Mouse (Mus musculus) embryonic facial prominence, embryonic 15.5 days (tissue): ENCODE results near the gene Usp1. TPM values are rescaled to one million over a fixed set of nuclear protein-coding genes. Genes with fewer than 3 reads are reported as not detected.

Experiments
- ATAC-seq: fragments of 200-750 bp; cut with Nextera tagmentation; 2 replicates; pipeline ENCODE4 v1.8.0; 2017; ENCODE audit warnings: low read depth, moderate TSS enrichment; ENCODE audit not compliant: insufficient number of reproducible peaks, low FRiP score, low TSS enrichment
- H3K27ac ChIP-seq: fragments of 300-500 bp; sonication (generic); replicated peaks from 2 replicates; pipeline ENCODE4 v1.5.1; 2015; ENCODE audit warnings: mild to moderate bottlenecking, inconsistent platforms
- H3K27me3 ChIP-seq: fragments of 300-500 bp; sonication (generic); 2 replicates; pipeline ENCODE4 v1.6.1; 2015; ENCODE audit warnings: inconsistent platforms
- H3K36me3 ChIP-seq: fragments of 300-500 bp; sonication (generic); 2 replicates; pipeline ENCODE4 v1.6.1; 2015; ENCODE audit warnings: mild to moderate bottlenecking, inconsistent platforms
- H3K4me1 ChIP-seq: fragments of 300-500 bp; sonication (generic); 2 replicates; pipeline ENCODE4 v1.6.1; 2015; ENCODE audit warnings: inconsistent platforms
- H3K4me2 ChIP-seq: fragments of 300-500 bp; sonication (generic); replicated peaks from 2 replicates; pipeline ENCODE4 v1.6.1; 2015; ENCODE audit warnings: mild to moderate bottlenecking, inconsistent platforms
- H3K4me3 ChIP-seq: fragments of 300-500 bp; sonication (generic); replicated peaks from 2 replicates; pipeline ENCODE4 v1.5.1; 2015; ENCODE audit warnings: mild to moderate bottlenecking, inconsistent platforms
- H3K9ac ChIP-seq: fragments of 300-500 bp; sonication (generic); 2 replicates; pipeline ENCODE4 v1.6.1; 2015; ENCODE audit warnings: inconsistent platforms
- H3K9me3 ChIP-seq: fragments of 300-500 bp; sonication (generic); replicated peaks from 2 replicates; pipeline ENCODE4 v1.6.1; 2016; ENCODE audit warnings: inconsistent platforms
- WGBS: fragments of 180-500 bp; shearing (Covaris S2); methylation state at CpG from one replicate; pipeline ENCODE4 v1.1.7; 2015; 5-methylcytosine and 5-hydroxymethylcytosine counted together
- polyA plus RNA-seq: library from polyadenylated mRNA; unstranded; fragments of >200 nt; fragmentation: Nextera tagmentation; extraction: Ambion mirVana; gene quantifications from 2 replicates; pipeline ENCODE4 v1.2.1, GENCODE M21; 2015

The Usp1 gene
- polyA plus RNA-seq, 1 experiment from 2014 or later, result 78.7 TPM

- ATAC-seq, result no peak
- Histone ChIP-seq H3K4me1 (no peaks in the 10 kb centered on the region), H3K4me3 (no peak overlapping the region), H3K9ac (no peak overlapping the region), H3K27me3 (no peaks in the 10 kb centered on the region), H3K36me3 (peaks cover 34% of the 10 kb centered on the region), H3K27ac (no peak overlapping the region), H3K4me2 (no peak overlapping the region), H3K9me3 (no peaks in the 10 kb centered on the region)
- WGBS, result 55% methylated on average over 8 of the region's 8 CpGs
Observed at GRCm38 (mm10) chr4:98984701-98985100, 61.1 kb downstream of the Usp1 start.

Other genes starting within 250 kb of the Usp1 start
- gene L1td1, start 197.1 kb upstream of the Usp1 start, polyA plus RNA-seq, result 0.07 TPM in 1 of 2 replicates, not detected in the other
- gene Kank4, start 106.3 kb upstream of the Usp1 start, polyA plus RNA-seq, result 1.7 and 2.8 TPM in 2 replicates
- not detected in 2 replicates for gene I0C0044D17Rik, start 100.0 kb upstream of the Usp1 start, polyA plus RNA-seq
- 0.67 and 1.1 TPM in 2 replicates for gene Angptl3, start 107.1 kb downstream of the Usp1 start, polyA plus RNA-seq
- gene Dock7, start 197.1 kb downstream of the Usp1 start, polyA plus RNA-seq, result 46.7 and 48.4 TPM in 2 replicates